Mouse (Mus musculus): ENCODE measurements around the gene Pakap. TPM values are rescaled to one million over a fixed set of nuclear protein-coding genes. Genes with fewer than 3 reads are reported as not detected.

Gene Pakap
- total and polyA plus RNA-seq, 3 experiments = not detected

DNA sequence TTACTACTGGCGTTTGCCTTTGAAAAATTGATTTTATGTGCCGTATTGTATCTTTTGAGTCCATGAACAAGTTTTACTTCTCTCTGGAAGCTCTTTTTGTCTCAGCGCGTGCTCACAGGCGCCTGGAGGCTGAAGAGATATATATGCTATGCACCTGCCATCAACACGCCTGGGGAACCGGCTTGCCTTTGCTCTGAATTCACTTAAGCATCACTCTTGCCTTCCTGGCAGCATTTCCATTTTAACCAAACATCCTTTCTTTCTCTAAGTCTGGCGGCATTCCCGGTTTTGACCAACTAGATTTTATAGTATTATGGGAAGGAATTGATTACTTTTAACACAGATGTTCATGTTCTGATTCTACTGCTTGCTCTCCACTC, 215.4 kb downstream of the Pakap start:
- Histone ChIP-seq H3K4me3 (ENCODE audit: low read depth, low read length) (no peak overlapping the region), H3K9me3 (replicated peaks) (peaks cover 42% of the 10 kb centered on the region), H3K36me3 (replicated peaks) (no peaks in the 10 kb centered on the region), H3K4me1 (ENCODE audit: insufficient read depth, low read depth, low read length) (no peaks in the 10 kb centered on the region), H3K27me3 (ENCODE audit: insufficient read depth, low read length) (no peaks in the 10 kb centered on the region)
- ATAC-seq (ENCODE audit: extremely low read depth, insufficient number of reproducible peaks, low FRiP score, poor library complexity, severe bottlenecking) (no peak), DNase-seq (ENCODE audit: low spot score) (no peak)
- TF ChIP-seq GATA1 (IDR thresholded peaks at IDR 0.05; ENCODE audit: borderline replicate concordance, low read length) (no peak), CTCF (IDR thresholded peaks at IDR 0.05; ENCODE audit: low read depth, low read length) (no peak), GATA2 (IDR thresholded peaks at IDR 0.05; ENCODE audit: borderline replicate concordance, low read depth, low read length) (no peak), TAL1 (conservative IDR thresholded peaks at IDR 0.05; ENCODE audit: low read depth, low read length) (no peak), POLR2AphosphoS5 (IDR thresholded peaks at IDR 0.05; ENCODE audit: insufficient replicate concordance, low read depth, low read length) (no peak)

DNA sequence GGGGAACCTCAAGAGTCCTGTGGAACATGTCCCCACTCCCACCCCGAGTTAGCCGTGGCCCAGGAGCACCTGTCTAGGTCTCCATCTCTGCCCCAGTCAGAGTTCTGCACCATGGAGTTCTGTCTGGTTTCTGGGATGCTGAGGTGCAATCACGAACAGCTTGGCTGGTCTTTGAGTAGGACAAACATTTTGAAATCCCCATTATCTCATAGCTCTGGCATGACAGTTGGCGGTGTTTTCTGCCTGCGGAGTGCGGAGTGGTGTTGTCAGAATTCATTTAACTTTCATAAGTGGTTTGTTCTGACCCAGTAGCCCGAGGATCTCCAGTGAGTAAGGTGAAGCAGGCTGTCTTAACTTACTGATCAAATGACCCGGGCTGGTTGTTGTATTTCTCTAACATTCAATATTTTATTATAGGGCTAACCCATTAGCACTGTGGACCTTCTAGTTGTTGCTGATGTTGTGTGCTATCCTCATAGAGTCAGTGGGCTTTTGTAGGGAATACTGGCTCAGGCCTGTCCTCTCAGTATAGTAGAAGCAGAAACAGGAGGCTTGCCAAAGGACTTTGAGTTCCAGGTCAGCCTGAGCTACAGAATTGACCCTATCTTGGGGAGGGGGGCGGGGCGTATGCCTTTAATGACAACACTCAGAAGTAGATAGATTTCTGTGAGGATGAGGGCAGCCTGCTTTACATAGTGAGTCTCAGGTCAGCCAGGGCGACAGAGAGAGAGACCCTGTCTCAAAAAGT, 216.0 kb downstream of the Pakap start:
- TF ChIP-seq GATA2 (IDR thresholded peaks at IDR 0.05; ENCODE audit: borderline replicate concordance, low read depth, low read length) (no peak), GATA1 (IDR thresholded peaks at IDR 0.05; ENCODE audit: borderline replicate concordance, low read length) (no peak), TAL1 (conservative IDR thresholded peaks at IDR 0.05; ENCODE audit: low read depth, low read length) (no peak), CTCF (IDR thresholded peaks at IDR 0.05; ENCODE audit: low read depth, low read length) (no peak), POLR2AphosphoS5 (IDR thresholded peaks at IDR 0.05; ENCODE audit: insufficient replicate concordance, low read depth, low read length) (no peak)
- no peak for DNase-seq (ENCODE audit: low spot score)
- H3K27me3 ChIP-seq (ENCODE audit: insufficient read depth, low read length) = no peaks in the 10 kb centered on the region

DNA sequence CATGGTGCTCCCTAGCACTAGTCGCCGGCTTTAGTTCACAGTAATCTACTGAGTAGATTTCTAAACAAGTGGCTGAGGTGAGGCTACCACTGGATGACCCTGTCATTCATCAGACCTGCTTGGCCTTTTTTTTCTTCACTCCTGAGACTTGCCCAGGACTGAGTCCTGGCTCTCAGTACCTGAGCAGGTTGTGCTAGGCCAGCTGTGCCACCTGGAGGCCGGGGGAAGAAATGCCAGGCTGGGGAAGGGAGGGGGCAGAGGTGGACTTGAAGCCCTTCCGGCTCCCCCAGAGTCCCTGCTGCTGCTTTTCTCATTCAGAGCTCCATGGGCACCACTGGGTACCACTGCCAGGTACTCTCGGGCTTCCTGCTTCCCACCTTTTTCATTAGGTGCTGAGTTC, 220.7 kb downstream of the Pakap start:
- no peak for DNase-seq (ENCODE audit: low spot score)
- H3K9me3 ChIP-seq (replicated peaks) = peaks cover 33% of the 10 kb centered on the region
- H3K4me3 ChIP-seq (ENCODE audit: low read depth, low read length) = no peak overlapping the region
- no peaks in the 10 kb centered on the region for H3K27me3 ChIP-seq (ENCODE audit: insufficient read depth, low read length)
- H3K36me3 ChIP-seq (replicated peaks) = no peaks in the 10 kb centered on the region
- H3K4me1 ChIP-seq (ENCODE audit: insufficient read depth, low read depth, low read length) = no peaks in the 10 kb centered on the region
- no peak for ATAC-seq (ENCODE audit: extremely low read depth, insufficient number of reproducible peaks, low FRiP score, poor library complexity, severe bottlenecking)
- no peak for TF ChIP-seq POLR2AphosphoS5 (IDR thresholded peaks at IDR 0.05; ENCODE audit: insufficient replicate concordance, low read depth, low read length)
- no peak for TF ChIP-seq GATA1 (IDR thresholded peaks at IDR 0.05; ENCODE audit: borderline replicate concordance, low read length)

More for the DNA sequence above, 216.0 kb downstream of the Pakap start:
- Histone ChIP-seq H3K4me3 (ENCODE audit: low read depth, low read length) (no peak overlapping the region), H3K4me1 (ENCODE audit: insufficient read depth, low read depth, low read length) (no peaks in the 10 kb centered on the region), H3K9me3 (replicated peaks) (peaks cover 44% of the 10 kb centered on the region), H3K36me3 (replicated peaks) (no peaks in the 10 kb centered on the region)
- no peak for ATAC-seq (ENCODE audit: extremely low read depth, insufficient number of reproducible peaks, low FRiP score, poor library complexity, severe bottlenecking)

DNA sequence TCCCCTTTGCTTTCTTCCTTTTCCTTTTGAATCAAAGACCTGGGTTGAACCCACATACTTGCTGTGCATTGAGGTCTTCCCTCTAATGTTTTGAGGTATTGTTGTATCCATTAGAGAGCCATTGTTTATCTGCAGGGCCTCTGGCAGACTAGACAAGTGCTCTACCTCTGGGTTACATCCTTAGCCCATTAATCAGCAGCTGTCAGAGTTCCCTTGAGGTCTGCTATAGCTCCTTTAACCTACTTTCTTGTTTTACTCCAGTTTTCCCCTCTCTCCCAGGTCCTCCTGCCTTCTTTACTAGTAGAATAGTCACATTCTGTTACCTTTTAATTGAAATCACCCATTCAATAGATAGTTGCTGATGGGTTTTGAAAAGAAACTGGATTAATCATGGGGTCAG, 221.1 kb downstream of the Pakap start:
- TF ChIP-seq TAL1 (conservative IDR thresholded peaks at IDR 0.05; ENCODE audit: low read depth, low read length) (no peak), CTCF (IDR thresholded peaks at IDR 0.05; ENCODE audit: low read depth, low read length) (no peak), GATA2 (IDR thresholded peaks at IDR 0.05; ENCODE audit: borderline replicate concordance, low read depth, low read length) (no peak), GATA1 (IDR thresholded peaks at IDR 0.05; ENCODE audit: borderline replicate concordance, low read length) (no peak)
- no peak for ATAC-seq (ENCODE audit: extremely low read depth, insufficient number of reproducible peaks, low FRiP score, poor library complexity, severe bottlenecking)
- no peaks in the 10 kb centered on the region for H3K36me3 ChIP-seq (replicated peaks)
- H3K27me3 ChIP-seq (ENCODE audit: insufficient read depth, low read length) = no peaks in the 10 kb centered on the region
- no peak for DNase-seq (ENCODE audit: low spot score)
- H3K4me1 ChIP-seq (ENCODE audit: insufficient read depth, low read depth, low read length) = no peaks in the 10 kb centered on the region
- H3K9me3 ChIP-seq (replicated peaks) = peaks cover 32% of the 10 kb centered on the region
- no peak overlapping the region for H3K4me3 ChIP-seq (ENCODE audit: low read depth, low read length)

DNA sequence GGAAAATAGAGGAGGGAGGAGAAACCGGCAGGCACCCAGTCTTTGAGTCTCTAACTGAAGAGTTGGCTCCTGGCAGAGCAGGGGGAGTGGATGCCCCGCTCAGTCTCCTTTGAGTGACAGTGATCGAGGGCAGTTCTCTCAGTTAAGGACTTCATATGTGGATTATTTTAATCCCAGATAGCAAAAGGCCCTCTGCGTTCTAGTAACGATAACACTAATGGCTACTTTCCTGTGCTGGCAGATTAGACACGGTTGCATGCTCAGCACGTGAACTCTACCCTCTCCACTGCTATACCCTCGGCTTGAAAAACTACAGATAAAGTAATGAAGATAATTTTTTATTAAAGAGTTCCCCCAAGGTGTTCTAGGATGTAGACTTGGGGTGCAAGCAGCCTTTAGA, 226.0 kb downstream of the Pakap start:
- Histone ChIP-seq H3K9me3 (replicated peaks) (peaks cover 46% of the 10 kb centered on the region), H3K36me3 (replicated peaks) (no peaks in the 10 kb centered on the region), H3K4me3 (ENCODE audit: low read depth, low read length) (no peak overlapping the region), H3K27me3 (ENCODE audit: insufficient read depth, low read length) (no peaks in the 10 kb centered on the region), H3K4me1 (ENCODE audit: insufficient read depth, low read depth, low read length) (no peaks in the 10 kb centered on the region)
- no peak for ATAC-seq (ENCODE audit: extremely low read depth, insufficient number of reproducible peaks, low FRiP score, poor library complexity, severe bottlenecking)
- no peak for DNase-seq (ENCODE audit: low spot score)
- no peak for TF ChIP-seq CTCF (IDR thresholded peaks at IDR 0.05; ENCODE audit: low read depth, low read length)
- no peak for TF ChIP-seq POLR2AphosphoS5 (IDR thresholded peaks at IDR 0.05; ENCODE audit: insufficient replicate concordance, low read depth, low read length)
- TF ChIP-seq GATA2 (IDR thresholded peaks at IDR 0.05; ENCODE audit: borderline replicate concordance, low read depth, low read length) = no peak
- TF ChIP-seq TAL1 (conservative IDR thresholded peaks at IDR 0.05; ENCODE audit: low read depth, low read length) = no peak
- TF ChIP-seq GATA1 (IDR thresholded peaks at IDR 0.05; ENCODE audit: borderline replicate concordance, low read length) = no peak

DNA sequence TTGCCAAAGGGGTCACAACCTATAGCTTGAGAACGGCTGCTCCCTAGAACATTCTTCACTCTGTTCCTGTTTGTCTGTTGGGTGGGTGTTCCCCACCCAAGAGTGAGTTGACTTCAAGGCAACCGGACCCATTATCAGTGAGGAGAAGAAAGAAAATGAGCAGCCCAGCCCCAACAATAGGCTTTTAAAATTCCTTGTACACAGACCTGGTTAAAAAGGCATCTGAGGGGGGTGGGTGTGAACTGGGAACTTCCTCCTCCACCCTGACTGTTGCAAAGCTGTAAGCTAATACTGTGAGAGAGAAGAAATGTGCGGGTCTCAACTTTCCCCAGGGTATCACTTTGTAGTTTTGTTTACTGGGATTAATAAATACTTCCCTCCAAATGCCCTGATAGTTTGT, 226.6 kb downstream of the Pakap start:
- TF ChIP-seq CTCF (IDR thresholded peaks at IDR 0.05; ENCODE audit: low read depth, low read length) (no peak), GATA1 (IDR thresholded peaks at IDR 0.05; ENCODE audit: borderline replicate concordance, low read length) (no peak), GATA2 (IDR thresholded peaks at IDR 0.05; ENCODE audit: borderline replicate concordance, low read depth, low read length) (no peak), TAL1 (conservative IDR thresholded peaks at IDR 0.05; ENCODE audit: low read depth, low read length) (no peak), POLR2AphosphoS5 (IDR thresholded peaks at IDR 0.05; ENCODE audit: insufficient replicate concordance, low read depth, low read length) (no peak)
- H3K9me3 ChIP-seq (replicated peaks) = peaks cover 44% of the 10 kb centered on the region
- ATAC-seq (ENCODE audit: extremely low read depth, insufficient number of reproducible peaks, low FRiP score, poor library complexity, severe bottlenecking) (no peak), DNase-seq (ENCODE audit: low spot score) (no peak)
- no peaks in the 10 kb centered on the region for H3K27me3 ChIP-seq (ENCODE audit: insufficient read depth, low read length)
- no peaks in the 10 kb centered on the region for H3K36me3 ChIP-seq (replicated peaks)
- no peak overlapping the region for H3K4me3 ChIP-seq (ENCODE audit: low read depth, low read length)
- no peaks in the 10 kb centered on the region for H3K4me1 ChIP-seq (ENCODE audit: insufficient read depth, low read depth, low read length)

Measured in G1E (cell line).